Mouse (Mus musculus) C2C12 (cell line): ENCODE results near the gene Tbc1d10c.

ENCODE experiments used
- CEBPB ChIP-seq: IDR thresholded peaks from one replicate; pipeline ENCODE4 v1.6.1; 2011; ENCODE audit warnings: low read depth, mild to moderate bottlenecking, control low read depth, moderate library complexity
- CTCF ChIP-seq: IDR thresholded peaks from one replicate; pipeline ENCODE4 v1.5.1; 2011; ENCODE audit not compliant: control insufficient read depth, insufficient read depth, insufficient read length

DNA sequence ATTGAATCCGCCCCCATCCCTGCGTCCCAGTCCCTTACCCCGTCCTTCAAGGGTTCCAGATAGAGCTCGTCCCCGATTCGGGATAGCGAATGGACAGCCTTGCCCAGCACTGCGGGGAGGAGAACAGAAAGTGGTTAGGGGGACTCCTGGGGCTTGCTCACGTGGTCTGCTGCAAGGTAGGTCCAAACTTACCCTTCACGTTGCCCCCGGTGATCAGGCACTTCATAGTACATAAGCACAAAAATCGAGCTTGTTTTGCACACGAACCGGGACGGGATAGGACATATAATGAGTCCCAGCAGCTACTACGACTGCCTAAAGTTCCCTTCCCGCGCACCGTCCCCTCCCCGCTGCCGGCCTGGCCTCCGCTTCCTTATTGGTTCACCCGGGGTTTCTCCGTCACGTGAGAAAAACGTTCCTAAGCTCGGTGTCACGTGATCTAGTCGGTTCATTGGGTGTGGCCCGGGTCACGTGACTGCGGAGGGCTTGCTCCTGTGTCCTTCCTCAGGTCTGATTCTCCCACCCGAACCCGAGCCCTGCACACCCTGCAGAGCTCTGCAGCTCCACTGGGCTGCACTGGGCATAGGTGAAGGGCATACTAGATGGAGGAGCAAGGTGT lies 10.3 kb upstream of the Tbc1d10c start, which contains the start of gene Rad9a:
- no peak for TF ChIP-seq CTCF
- no peak for TF ChIP-seq CEBPB
